Mouse (Mus musculus) erythroblast, embryonic 14.5 days (primary cell): ENCODE data around the gene Ehd4. TPM values are rescaled to one million over a fixed set of nuclear protein-coding genes. Genes with fewer than 3 reads are reported as not detected.

Experiments
- H3K27me3 ChIP-seq: 2 replicates; pipeline ENCODE4 v1.6.1; 2012; ENCODE audit warnings: inconsistent platforms; ENCODE audit not compliant: control insufficient read depth
- H3K36me3 ChIP-seq: 2 replicates; pipeline ENCODE4 v1.6.1; 2012; ENCODE audit warnings: mild to moderate bottlenecking, inconsistent platforms; ENCODE audit not compliant: control insufficient read depth
- H3K4me1 ChIP-seq: 2 replicates; pipeline ENCODE4 v1.6.1; 2012; ENCODE audit warnings: inconsistent platforms; ENCODE audit not compliant: control insufficient read depth
- H3K4me3 ChIP-seq: replicated peaks from 2 replicates; pipeline ENCODE3; 2012; ENCODE audit warnings: moderate library complexity, mild to moderate bottlenecking, inconsistent platforms
- H3K9me3 ChIP-seq: 2 replicates; pipeline ENCODE4 v1.6.1; 2012; ENCODE audit warnings: low read length, inconsistent platforms, mixed read lengths; ENCODE audit not compliant: control insufficient read depth
- GATA1 ChIP-seq: IDR thresholded peaks from 2 replicates; pipeline ENCODE4 v1.6.1; 2012; ENCODE audit warnings: low read length, inconsistent platforms, mixed read lengths
- TAL1 ChIP-seq: IDR thresholded peaks from 3 replicates; pipeline ENCODE4 v1.6.1; 2012; ENCODE audit warnings: low read length, inconsistent platforms, mixed read lengths
- polyA plus RNA-seq: library from polyadenylated mRNA; stranded (reverse); fragments of >175 nt; gene quantifications from 2 replicates; pipeline ENCODE4 v1.2.3, GENCODE M21; 2012

Gene Ehd4
- polyA plus RNA-seq, 1 experiment, result 1.1 TPM

GRCm38 (mm10) chr2:120169382-120169781 is 15.0 kb upstream of the Ehd4 start:
- TF ChIP-seq TAL1 (no peak), GATA1 (no peak)
- no peaks in the 10 kb centered on the region for H3K36me3 ChIP-seq
- H3K4me3 ChIP-seq, result no peak overlapping the region
- peaks cover 11% of the 10 kb centered on the region for H3K4me1 ChIP-seq
- 0 out of 2 replicates have a peak, but pooled peaks cover 3% of the 10 kb centered on the region for H3K27me3 ChIP-seq
- no peaks in the 10 kb centered on the region for H3K9me3 ChIP-seq

- TF ChIP-seq TAL1 (no peak), GATA1 (no peak)
Measured at GRCm38 (mm10) chr2:120167763-120168162, 13.4 kb upstream of the Ehd4 start.

GRCm38 (mm10) chr2:120165474-120165873 is 11.1 kb upstream of the Ehd4 start:
- Histone ChIP-seq H3K4me1 (peaks cover 8% of the 10 kb centered on the region), H3K36me3 (no peaks in the 10 kb centered on the region), H3K4me3 (no peak overlapping the region), H3K27me3 (no peaks in the 10 kb centered on the region), H3K9me3 (no peaks in the 10 kb centered on the region)
- TF ChIP-seq TAL1 (no peak), GATA1 (no peak)

More at GRCm38 (mm10) chr2:120167763-120168162, 13.4 kb upstream of the Ehd4 start:
- Histone ChIP-seq H3K36me3 (no peaks in the 10 kb centered on the region), H3K9me3 (no peaks in the 10 kb centered on the region), H3K4me3 (no peak overlapping the region), H3K27me3 (no peaks in the 10 kb centered on the region), H3K4me1 (peaks cover 19% of the 10 kb centered on the region)

GRCm38 (mm10) chr2:120159434-120159833 is 5.0 kb upstream of the Ehd4 start:
- H3K4me3 ChIP-seq, result no peak overlapping the region
- H3K36me3 ChIP-seq, result no peaks in the 10 kb centered on the region
- peaks cover 3% of the 10 kb centered on the region; the same call in 1 of the 2 replicates for H3K9me3 ChIP-seq
- TF ChIP-seq GATA1 (no peak), TAL1 (no peak)
- H3K27me3 ChIP-seq, result no peaks in the 10 kb centered on the region
- peaks cover 14% of the 10 kb centered on the region for H3K4me1 ChIP-seq

- peaks cover 15% of the 10 kb centered on the region for H3K4me1 ChIP-seq
- no peak overlapping the region for H3K4me3 ChIP-seq
- H3K9me3 ChIP-seq, result peaks cover 3% of the 10 kb centered on the region; the same call in 1 of the 2 replicates
- TF ChIP-seq GATA1 (no peak), TAL1 (no peak)
- H3K36me3 ChIP-seq, result no peaks in the 10 kb centered on the region
- no peaks in the 10 kb centered on the region for H3K27me3 ChIP-seq
Measured at GRCm38 (mm10) chr2:120158846-120159245, 4.4 kb upstream of the Ehd4 start.

- H3K9me3 ChIP-seq, result peaks cover 3% of the 10 kb centered on the region; the same call in 1 of the 2 replicates
- TF ChIP-seq TAL1 (no peak), GATA1 (no peak)
- no peak overlapping the region for H3K4me3 ChIP-seq
- H3K36me3 ChIP-seq, result no peaks in the 10 kb centered on the region
- no peaks in the 10 kb centered on the region for H3K27me3 ChIP-seq
- peaks cover 18% of the 10 kb centered on the region for H3K4me1 ChIP-seq
Measured at GRCm38 (mm10) chr2:120158016-120158415, 3.6 kb upstream of the Ehd4 start.

GRCm38 (mm10) chr2:120157606-120158005 is 3.2 kb upstream of the Ehd4 start:
- H3K27me3 ChIP-seq, result no peaks in the 10 kb centered on the region
- TF ChIP-seq TAL1, result no peak
- TF ChIP-seq GATA1, result no peak

GRCm38 (mm10) chr2:120153586-120154360 is 633 bp downstream of the Ehd4 start:
- Histone ChIP-seq H3K27me3 (no peaks in the 10 kb centered on the region), H3K36me3 (peaks cover 9% of the 10 kb centered on the region), H3K9me3 (peaks cover 3% of the 10 kb centered on the region; the same call in 1 of the 2 replicates), H3K4me3 (peak overlapping the region; percentile 77), H3K4me1 (peaks cover 20% of the 10 kb centered on the region)
- no peak for TF ChIP-seq TAL1
- TF ChIP-seq GATA1, result no peak

More at GRCm38 (mm10) chr2:120157606-120158005, 3.2 kb upstream of the Ehd4 start:
- Histone ChIP-seq H3K4me3 (no peak overlapping the region), H3K36me3 (no peaks in the 10 kb centered on the region), H3K4me1 (peaks cover 20% of the 10 kb centered on the region), H3K9me3 (peaks cover 3% of the 10 kb centered on the region; the same call in 1 of the 2 replicates)

GRCm38 (mm10) chr2:120150571-120150970 is 3.8 kb downstream of the Ehd4 start:
- Histone ChIP-seq H3K4me3 (no peak overlapping the region), H3K4me1 (peaks cover 24% of the 10 kb centered on the region), H3K27me3 (no peaks in the 10 kb centered on the region), H3K36me3 (peaks cover 9% of the 10 kb centered on the region), H3K9me3 (no peaks in the 10 kb centered on the region)
- TF ChIP-seq TAL1, result no peak

GRCm38 (mm10) chr2:120149634-120150033 is 4.8 kb downstream of the Ehd4 start:
- Histone ChIP-seq H3K4me3 (no peak overlapping the region), H3K4me1 (peaks cover 18% of the 10 kb centered on the region), H3K27me3 (no peaks in the 10 kb centered on the region), H3K36me3 (peaks cover 9% of the 10 kb centered on the region), H3K9me3 (no peaks in the 10 kb centered on the region)
- no peak for TF ChIP-seq TAL1
- TF ChIP-seq GATA1, result no peak
